In genomic region chr8:127809203-127810155, GRCm38 (mm10) we compare ENCODE assay signal across 13 mouse cellular contexts.
DNase-seq lines count a peak whose midpoint lies in the region; ATAC-seq and TF ChIP-seq lines count a peak whose summit lies in the region.
"Had no signal": no experiment of that assay in that cellular context is flagged by ENCODE, and none has a peak within 500 bp of the region (broad histone marks: within the 10 kb centered on the region; RNA-seq: fewer than 3 reads in every experiment).

No protein-coding gene starts in this region.

- WGBS in kidney, adult 2 months: 62% methylated on average over 7 of the region's 7 CpGs
- 42% methylated on average over 7 of the region's 7 CpGs for WGBS in lung, embryonic 16.5 days
- 64% methylated on average over 7 of the region's 7 CpGs for WGBS in forebrain, postnatal 0 days

- no peak overlapping the region for H3K9ac ChIP-seq in lung, embryonic 16.5 days (ENCODE audit: low read length)
- no peak overlapping the region for H3K9ac ChIP-seq in forebrain, postnatal 0 days
- H3K9ac ChIP-seq: hindbrain, embryonic 14.5 days; kidney, embryonic 15.5 days; neural tube, embryonic 15.5 days had no signal

- peak overlapping the region; percentile 23; the same call in 1 of the 2 replicates for H3K27ac ChIP-seq in kidney, adult 2 months (ENCODE audit: insufficient read depth, low read depth, low read length)
- peak overlapping the region; percentile 77 for H3K27ac ChIP-seq in lung, embryonic 16.5 days (ENCODE audit: low read length)
- H3K27ac ChIP-seq in forebrain, postnatal 0 days (ENCODE audit: low read depth, low read length): no peak overlapping the region
- H3K27ac ChIP-seq: hindbrain, embryonic 14.5 days; kidney, embryonic 15.5 days; neural tube, embryonic 15.5 days had no signal

- no peaks in the 10 kb centered on the region for H3K4me1 ChIP-seq in kidney, adult 2 months (ENCODE audit: control insufficient read depth, insufficient read depth, low read length)
- H3K4me1 ChIP-seq in lung, embryonic 16.5 days (replicated peaks; ENCODE audit: control insufficient read depth, insufficient read depth, low read length): peaks cover 5% of the 10 kb centered on the region; the same call in 1 of the 2 replicates
- no peaks in the 10 kb centered on the region for H3K4me1 ChIP-seq in forebrain, postnatal 0 days (ENCODE audit: insufficient read depth)
- H3K4me1 ChIP-seq: kidney, embryonic 15.5 days; neural tube, embryonic 15.5 days had no signal

- peak; percentile 62 for DNase-seq in kidney, adult 2 months
- DNase-seq in kidney, postnatal 10 days: no peak
- DNase-seq in brain, adult 2 months (ENCODE audit: low read depth, low spot score): peak; percentile 34
- peak; percentile 34 to 62 for DNase-seq in heart, adult 9 months (ENCODE audit: low spot score in 2 of 2)
- no peak for DNase-seq in spleen, postnatal 10 days (ENCODE audit: low spot score in 2 of 2)
- no peak for DNase-seq in forebrain, postnatal 0 days
- DNase-seq: adrenal gland, postnatal 14 days; embryo, embryonic 11 days had no signal

- no peak for TF ChIP-seq POLR2A in kidney, adult 2 months (IDR thresholded peaks at IDR 0.05; ENCODE audit: low read depth, low read length)

- H3K9me3 ChIP-seq in lung, embryonic 16.5 days (ENCODE audit: control insufficient read depth, low read length): no peaks in the 10 kb centered on the region
- H3K9me3 ChIP-seq in forebrain, postnatal 0 days (ENCODE audit: low read length): no peaks in the 10 kb centered on the region
- H3K9me3 ChIP-seq: kidney, embryonic 15.5 days; neural tube, embryonic 15.5 days had no signal

- H3K4me3 ChIP-seq in kidney, adult 2 months (ENCODE audit: insufficient read depth, low read depth, low read length): no peak overlapping the region
- no peak overlapping the region for H3K4me3 ChIP-seq in lung, embryonic 16.5 days (ENCODE audit: low read length)
- H3K4me3 ChIP-seq in forebrain, postnatal 0 days (ENCODE audit: low read depth, low read length): no peak overlapping the region
- H3K4me3 ChIP-seq: kidney, embryonic 15.5 days; neural tube, embryonic 15.5 days had no signal

- ATAC-seq in lung, embryonic 16.5 days (ENCODE audit: low read depth): peak; percentile 74
- no peak for ATAC-seq in forebrain, postnatal 0 days

- H3K27me3 ChIP-seq in kidney, adult 2 months (replicated peaks; ENCODE audit: control insufficient read depth, insufficient read depth, low read length): no peaks in the 10 kb centered on the region
- no peaks in the 10 kb centered on the region for H3K27me3 ChIP-seq in lung, embryonic 16.5 days (ENCODE audit: control insufficient read depth, insufficient read depth, low read depth, low read length)
- no peaks in the 10 kb centered on the region for H3K27me3 ChIP-seq in forebrain, postnatal 0 days (ENCODE audit: insufficient read depth, low read length)
- H3K27me3 ChIP-seq: CH12.LX; kidney, embryonic 15.5 days; neural tube, embryonic 15.5 days had no signal

- H3K4me2 ChIP-seq in lung, embryonic 16.5 days (ENCODE audit: low read depth, low read length): no peak overlapping the region
- no peak overlapping the region for H3K4me2 ChIP-seq in forebrain, postnatal 0 days (ENCODE audit: low read depth)
- H3K4me2 ChIP-seq: hindbrain, embryonic 14.5 days; kidney, embryonic 15.5 days; neural tube, embryonic 15.5 days had no signal

- TF ChIP-seq CTCF in kidney, adult 2 months (conservative IDR thresholded peaks at IDR 0.05; ENCODE audit: insufficient read depth, insufficient read length, low read depth, low read length): no peak
- no peak for TF ChIP-seq CTCF in forebrain, postnatal 0 days (IDR thresholded peaks at IDR 0.05; ENCODE audit: low read depth)

- no peaks in the 10 kb centered on the region for H3K36me3 ChIP-seq in kidney, adult 2 months (ENCODE audit: control insufficient read depth, insufficient read depth, low read length)
- H3K36me3 ChIP-seq in lung, embryonic 16.5 days (ENCODE audit: control insufficient read depth, insufficient read depth, low read length): no peaks in the 10 kb centered on the region
- no peaks in the 10 kb centered on the region for H3K36me3 ChIP-seq in forebrain, postnatal 0 days (ENCODE audit: insufficient read depth)
- H3K36me3 ChIP-seq: kidney, embryonic 15.5 days; neural tube, embryonic 15.5 days had no signal

Comparison
In these comparisons a context has a peak if more than half of its experiments do, and no peak if none do; other contexts are left out.
1. DNase-seq: peak in kidney, adult 2 months (single experiment), brain, adult 2 months (single experiment) and heart, adult 9 months (2 of 2); none in kidney, postnatal 10 days (single experiment), spleen, postnatal 10 days (0 of 2) and forebrain, postnatal 0 days (single experiment).